Mouse (Mus musculus): Measurements from ENCODE around the gene Apbb2.

DNA sequence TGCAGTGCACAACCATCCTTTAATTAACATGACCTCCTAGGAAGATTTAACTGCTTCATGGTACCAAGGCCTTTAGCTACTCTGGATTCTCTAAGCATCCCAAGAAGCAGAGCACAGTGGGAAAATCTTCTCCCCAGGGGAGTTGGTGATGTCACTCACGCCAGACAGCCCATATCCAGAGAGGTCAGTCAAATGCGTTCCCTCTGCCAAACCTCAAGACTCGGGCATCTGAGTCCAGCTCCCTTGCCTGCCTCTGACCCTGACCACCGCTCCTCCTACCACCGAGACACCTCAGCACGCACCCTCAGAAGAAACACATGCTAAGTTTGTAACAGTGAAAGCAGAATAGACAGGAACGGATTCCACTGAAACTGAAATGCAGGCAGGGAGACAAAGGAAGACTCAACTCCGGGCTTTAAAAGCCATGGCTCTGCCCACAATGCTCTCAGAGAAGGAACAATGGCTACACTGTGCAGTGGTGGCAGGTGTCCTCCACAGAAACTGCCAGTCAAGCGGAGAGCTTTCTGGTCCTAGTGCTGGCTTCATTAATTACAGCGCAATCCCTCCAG is 72.9 kb downstream of the Apbb2 start:
- no peak for TF ChIP-seq CTCF (IDR thresholded peaks at IDR 0.05; ENCODE audit: borderline replicate concordance, extremely low read depth, insufficient read depth, insufficient read length)
- no peak for TF ChIP-seq POLR2A (IDR thresholded peaks at IDR 0.05; ENCODE audit: borderline replicate concordance, extremely low read depth, insufficient read depth, insufficient read length, poor library complexity, severe bottlenecking)
